Mouse (Mus musculus) limb, embryonic 11.5 days (tissue): ENCODE results near the gene Kcp. TPM values are rescaled to one million over a fixed set of nuclear protein-coding genes. Genes with fewer than 3 reads are reported as not detected.

ENCODE experiments used
- ATAC-seq: fragments of 200-750 bp; cut with Nextera tagmentation; 2 replicates; pipeline ENCODE4 v1.8.0; 2017; ENCODE audit warnings: low read depth; ENCODE audit not compliant: insufficient number of reproducible peaks, low FRiP score, low TSS enrichment
- DNase-seq: peaks from one replicate; pipeline ENCODE4 v3.0.0-alpha.2; 2015; ENCODE audit warnings: low spot score
- H3K27ac ChIP-seq: fragments of 300-500 bp; sonication (generic); replicated peaks from 2 replicates; pipeline ENCODE4 v1.5.1; 2014; ENCODE audit warnings: low read depth, mild to moderate bottlenecking, low read length
- H3K27me3 ChIP-seq: fragments of 300-500 bp; sonication (generic); 2 replicates; pipeline ENCODE4 v1.6.1; 2014; ENCODE audit warnings: mild to moderate bottlenecking, low read length, mixed read lengths; ENCODE audit not compliant: control insufficient read depth, insufficient read depth
- H3K36me3 ChIP-seq: fragments of 300-500 bp; sonication (generic); 2 replicates; pipeline ENCODE4 v1.6.1; 2014; ENCODE audit warnings: mild to moderate bottlenecking, low read length, moderate library complexity, mixed read lengths; ENCODE audit not compliant: control insufficient read depth, insufficient read depth
- H3K4me1 ChIP-seq: fragments of 300-500 bp; sonication (generic); 2 replicates; pipeline ENCODE4 v1.6.1; 2014; ENCODE audit warnings: low read length, mixed read lengths; ENCODE audit not compliant: control insufficient read depth, insufficient read depth
- H3K4me2 ChIP-seq: fragments of 300-500 bp; sonication (generic); 2 replicates; pipeline ENCODE4 v1.6.1; 2014; ENCODE audit warnings: low read depth, mild to moderate bottlenecking, moderate library complexity; ENCODE audit not compliant: severe bottlenecking
- H3K4me3 ChIP-seq: fragments of 300-500 bp; sonication (generic); 2 replicates; pipeline ENCODE4 v1.5.1; 2014; ENCODE audit warnings: low read depth, low read length
- H3K9ac ChIP-seq: fragments of 300-500 bp; sonication (generic); 2 replicates; pipeline ENCODE4 v1.6.1; 2014; ENCODE audit warnings: mild to moderate bottlenecking, low read length
- H3K9me3 ChIP-seq: fragments of 300-500 bp; sonication (generic); 2 replicates; pipeline ENCODE4 v1.6.1; 2016; ENCODE audit warnings: low read length; ENCODE audit not compliant: control insufficient read depth
- WGBS: fragments of 180-500 bp; shearing (Covaris S2); extraction: QIAGEN DNeasy Blood & Tissue Kit; methylation state at CpG from one replicate; pipeline ENCODE4 v1.1.7; 2014; 5-methylcytosine and 5-hydroxymethylcytosine counted together
- polyA plus RNA-seq: library from polyadenylated mRNA; unstranded; fragments of >200 nt; fragmentation: Nextera tagmentation; extraction: Ambion mirVana; gene quantifications from 2 replicates; pipeline ENCODE4 v1.2.1, GENCODE M21; 2014

Gene Kcp
- polyA plus RNA-seq = 25.7 and 32.2 TPM in 2 replicates

DNA sequence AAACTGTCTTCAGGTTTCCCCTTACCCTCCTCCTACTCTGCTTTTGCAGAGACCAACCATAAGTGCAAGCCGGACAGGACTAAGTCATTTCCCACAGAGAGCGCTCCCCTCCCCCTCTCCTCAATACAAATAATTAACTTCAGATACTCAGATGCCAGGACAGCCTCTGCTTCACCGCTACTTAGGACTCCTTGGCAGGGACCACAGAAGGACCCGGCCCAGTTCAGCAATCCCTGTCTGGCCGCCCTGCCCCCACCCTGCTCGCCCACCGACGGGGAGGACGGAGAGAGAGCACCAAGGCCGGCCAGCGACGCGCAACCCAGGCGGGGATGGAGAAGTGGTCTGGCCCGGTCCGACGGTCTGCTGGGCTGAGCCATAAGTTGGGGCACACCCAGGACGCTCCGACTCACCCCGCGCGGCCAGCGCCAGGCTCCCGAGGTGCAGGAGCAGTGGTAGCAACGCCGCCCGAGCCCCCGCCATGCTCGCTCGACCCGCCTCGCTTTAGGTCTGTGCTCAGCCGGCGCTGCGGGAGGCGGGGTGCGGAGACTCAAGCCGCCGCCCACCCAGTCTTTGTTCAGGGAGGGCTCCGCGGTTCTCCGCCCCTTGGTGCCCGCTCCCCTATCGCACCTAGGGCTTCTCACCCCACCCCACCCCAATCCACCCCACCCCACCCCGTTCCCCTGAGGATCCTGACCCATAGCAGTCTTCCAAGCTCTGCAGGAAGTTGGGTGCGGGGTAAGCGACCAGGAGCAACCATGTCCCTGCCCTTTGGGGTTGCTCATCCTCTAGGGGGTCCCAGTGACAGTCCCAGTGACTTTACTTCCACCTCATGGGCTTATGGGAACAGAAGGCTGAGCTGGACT lies at the start of gene Kcp:
Gene Kcp (minus strand): TSS at position 506 of the 863 bp plus-strand sequence.
- H3K9ac ChIP-seq = peak within 1 kb of the TSS; percentile 68
- peaks cover 27% of the 10 kb centered on the region for H3K4me1 ChIP-seq
- H3K27me3 ChIP-seq = no peaks in the 10 kb centered on the region
- WGBS = under 1% methylated on average over 45 of the region's 47 CpGs
- no peaks in the 10 kb centered on the region for H3K36me3 ChIP-seq
- peak within 1 kb of the TSS; percentile 72 for H3K27ac ChIP-seq
- no peaks in the 10 kb centered on the region for H3K9me3 ChIP-seq
- peak within 1 kb of the TSS; percentile 80 for H3K4me2 ChIP-seq
- DNase-seq = peak; percentile 76
- peak; percentile 39; the same call in 1 of the 2 replicates for ATAC-seq
- H3K4me3 ChIP-seq = peak within 1 kb of the TSS; percentile 70

DNA sequence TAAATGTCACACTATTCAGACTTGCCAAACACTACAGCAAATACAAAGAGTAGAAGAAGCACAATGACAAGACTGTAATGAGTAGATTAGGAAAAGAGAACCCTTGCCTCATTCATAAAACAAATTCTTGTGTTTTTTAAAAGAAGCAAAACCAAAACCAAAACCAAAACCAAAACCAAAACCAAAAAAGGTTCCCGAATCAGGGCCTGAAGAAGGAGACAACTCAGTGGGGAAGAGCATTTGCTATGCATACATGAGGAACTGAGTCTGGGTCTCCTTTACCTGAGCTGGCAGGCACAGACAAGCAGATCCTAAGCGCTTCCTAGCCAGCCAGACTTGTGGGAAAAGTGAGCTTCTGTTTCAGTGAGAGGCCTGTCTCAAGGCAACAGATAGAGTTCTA lies 49.4 kb upstream of the Kcp start:
- DNase-seq = no peak
- Histone ChIP-seq H3K9ac (no peak overlapping the region), H3K36me3 (peaks cover 21% of the 10 kb centered on the region), H3K9me3 (no peaks in the 10 kb centered on the region), H3K27me3 (no peaks in the 10 kb centered on the region), H3K4me1 (no peaks in the 10 kb centered on the region), H3K27ac (no peak overlapping the region), H3K4me2 (no peak overlapping the region), H3K4me3 (no peak overlapping the region)
- no peak for ATAC-seq
- 94% methylated on average over 2 of the region's 2 CpGs for WGBS

DNA sequence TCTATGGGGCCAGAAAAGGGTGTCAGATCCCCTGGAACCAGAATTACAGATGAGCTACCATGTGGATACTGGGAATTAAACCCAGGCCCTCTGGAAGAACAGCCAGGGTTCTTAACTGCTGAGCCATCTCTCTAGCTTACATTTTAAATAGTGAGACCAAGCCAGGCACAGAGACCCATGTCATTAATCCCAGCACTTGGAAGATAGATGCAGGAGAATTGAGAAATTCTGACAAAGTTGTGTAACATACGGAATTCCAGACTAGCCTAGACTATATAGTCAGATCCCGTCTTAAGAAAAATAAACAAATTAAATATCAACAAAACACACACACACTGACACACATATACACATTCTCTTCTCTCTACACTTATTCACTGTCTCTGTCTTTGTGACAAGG lies 44.8 kb upstream of the Kcp start:
- Histone ChIP-seq H3K4me1 (no peaks in the 10 kb centered on the region), H3K4me3 (no peak overlapping the region), H3K4me2 (no peak overlapping the region), H3K27ac (no peak overlapping the region), H3K9me3 (no peaks in the 10 kb centered on the region), H3K27me3 (no peaks in the 10 kb centered on the region), H3K36me3 (peaks cover 23% of the 10 kb centered on the region), H3K9ac (no peak overlapping the region)
- 94% methylated on average over 2 of the region's 2 CpGs for WGBS
- ATAC-seq (no peak), DNase-seq (no peak)

DNA sequence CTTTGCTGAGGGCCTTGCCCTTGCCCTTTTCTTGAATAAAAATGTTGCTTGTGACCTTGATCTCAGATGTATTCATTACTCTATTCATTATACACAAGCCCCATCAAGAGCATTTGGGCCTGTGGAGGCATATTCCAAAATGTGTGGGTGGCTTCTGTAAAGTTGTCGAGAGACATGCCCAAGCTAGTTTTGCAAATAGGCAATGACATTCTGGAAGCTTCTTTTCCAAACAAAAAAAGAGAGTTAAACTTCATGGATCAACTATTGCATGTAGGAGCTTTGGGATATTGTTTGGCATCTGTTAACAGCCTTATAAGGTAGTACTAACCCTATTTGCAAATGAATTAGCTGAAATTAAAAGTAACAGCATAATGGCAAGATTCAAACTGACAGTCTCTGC lies 40.3 kb upstream of the Kcp start:
- H3K9ac ChIP-seq = no peak overlapping the region
- H3K9me3 ChIP-seq = no peaks in the 10 kb centered on the region
- no peak overlapping the region for H3K4me3 ChIP-seq
- no peak for ATAC-seq
- no peaks in the 10 kb centered on the region for H3K4me1 ChIP-seq
- WGBS = 88% methylated on average over 1 of the region's 1 CpGs
- no peak overlapping the region for H3K27ac ChIP-seq
- H3K4me2 ChIP-seq = no peak overlapping the region
- peaks cover 19% of the 10 kb centered on the region; the same call in 1 of the 2 replicates for H3K36me3 ChIP-seq
- no peaks in the 10 kb centered on the region for H3K27me3 ChIP-seq
- DNase-seq = no peak

DNA sequence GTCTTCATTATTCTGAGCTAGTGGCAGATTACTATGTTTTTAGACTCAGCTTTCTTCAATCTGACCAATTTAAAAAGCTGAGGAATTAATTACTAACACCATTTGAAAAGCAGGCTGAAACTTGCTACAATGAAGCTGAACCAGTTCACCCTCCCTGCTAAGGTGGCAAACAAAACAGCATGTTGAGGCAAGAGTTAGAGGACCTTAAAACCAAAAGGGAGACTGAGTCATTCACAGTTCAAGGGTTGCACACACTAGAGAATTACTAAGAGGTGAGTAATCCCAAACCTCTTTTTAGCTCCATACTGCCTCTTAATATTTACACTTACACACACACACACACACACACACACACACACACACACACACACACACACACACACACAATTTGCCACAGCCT lies 39.8 kb upstream of the Kcp start:
- H3K9ac ChIP-seq = no peak overlapping the region
- no peaks in the 10 kb centered on the region for H3K27me3 ChIP-seq
- no peak for DNase-seq
- no peak overlapping the region for H3K4me2 ChIP-seq
- H3K36me3 ChIP-seq = peaks cover 19% of the 10 kb centered on the region; the same call in 1 of the 2 replicates
- H3K27ac ChIP-seq = no peak overlapping the region
- H3K4me1 ChIP-seq = no peaks in the 10 kb centered on the region
- no peaks in the 10 kb centered on the region for H3K9me3 ChIP-seq
- no peak for ATAC-seq
- H3K4me3 ChIP-seq = no peak overlapping the region

DNA sequence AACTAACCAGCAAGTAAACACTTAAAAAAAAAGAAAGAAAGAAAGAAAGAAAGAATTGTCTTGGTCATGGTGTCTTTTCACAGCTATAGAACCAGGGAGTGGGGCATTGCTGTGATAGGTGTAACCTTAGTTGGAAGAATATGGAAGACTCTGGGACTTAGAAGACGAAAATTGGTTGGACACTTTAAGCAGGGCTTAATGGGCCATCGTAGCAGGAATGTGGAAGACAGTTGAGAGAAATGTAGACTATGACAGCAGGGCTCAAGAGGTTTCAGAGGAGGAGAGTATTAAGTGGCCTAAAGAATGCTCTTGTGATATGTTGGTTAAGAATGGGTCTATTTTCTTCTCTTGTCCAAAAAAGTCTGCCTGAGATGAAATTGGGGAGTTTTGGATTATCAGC lies 37.9 kb upstream of the Kcp start:
- 92% methylated on average over 2 of the region's 2 CpGs for WGBS
- Histone ChIP-seq H3K4me3 (no peak overlapping the region), H3K9me3 (no peaks in the 10 kb centered on the region), H3K4me2 (no peak overlapping the region), H3K27ac (no peak overlapping the region), H3K27me3 (no peaks in the 10 kb centered on the region), H3K9ac (no peak overlapping the region), H3K36me3 (peaks cover 13% of the 10 kb centered on the region; the same call in 1 of the 2 replicates), H3K4me1 (no peaks in the 10 kb centered on the region)
- no peak for DNase-seq
- no peak for ATAC-seq

DNA sequence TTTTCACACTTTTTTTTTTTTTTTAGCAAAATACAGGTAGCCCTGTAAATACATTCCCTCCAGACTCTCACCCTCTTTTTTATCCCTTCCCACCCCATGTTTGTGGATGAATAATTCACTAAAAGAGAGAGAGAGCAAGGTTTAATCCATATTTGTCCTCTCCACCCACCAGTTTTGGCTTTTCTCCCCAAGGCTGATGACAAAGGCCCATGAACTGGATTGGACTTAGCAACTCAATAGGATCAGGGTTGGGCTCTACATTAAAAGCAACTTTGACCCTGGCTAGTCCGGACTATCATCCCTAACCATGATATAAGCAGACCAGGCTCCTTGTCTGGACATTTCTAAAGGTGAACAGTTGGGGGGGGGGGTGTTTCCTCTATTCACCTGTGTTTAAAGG lies 33.2 kb upstream of the Kcp start:
- H3K9ac ChIP-seq = no peak overlapping the region
- no peaks in the 10 kb centered on the region for H3K4me1 ChIP-seq
- DNase-seq = no peak
- H3K27me3 ChIP-seq = no peaks in the 10 kb centered on the region
- WGBS = 91% methylated on average over 1 of the region's 1 CpGs
- no peak overlapping the region for H3K4me2 ChIP-seq
- no peak overlapping the region for H3K4me3 ChIP-seq
- H3K36me3 ChIP-seq = peaks cover 12% of the 10 kb centered on the region
- no peak for ATAC-seq
- H3K27ac ChIP-seq = no peak overlapping the region
- no peaks in the 10 kb centered on the region for H3K9me3 ChIP-seq

DNA sequence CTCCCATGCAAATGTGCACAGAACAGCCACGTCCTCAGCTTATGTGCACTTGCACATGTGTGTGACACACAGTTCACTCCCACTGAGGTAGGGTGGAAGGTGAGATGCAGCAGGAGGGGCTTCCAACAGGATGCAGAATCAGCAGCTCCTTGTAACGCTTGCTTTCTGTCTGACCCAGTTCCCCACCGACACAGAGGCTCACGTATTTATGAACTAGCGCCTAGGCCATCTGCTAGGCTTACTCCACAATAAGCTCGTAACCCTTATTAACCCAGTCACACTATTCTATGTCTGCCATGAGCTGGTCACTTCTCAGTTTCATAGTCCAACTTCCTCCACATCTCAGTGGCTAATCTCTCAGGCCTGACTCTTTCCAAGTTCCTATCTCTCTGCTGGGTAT lies 32.5 kb upstream of the Kcp start:
- no peaks in the 10 kb centered on the region for H3K27me3 ChIP-seq
- no peak for ATAC-seq
- no peak overlapping the region for H3K27ac ChIP-seq
- H3K9ac ChIP-seq = no peak overlapping the region
- H3K4me3 ChIP-seq = no peak overlapping the region
- H3K4me1 ChIP-seq = no peaks in the 10 kb centered on the region
- H3K36me3 ChIP-seq = peaks cover 6% of the 10 kb centered on the region
- H3K9me3 ChIP-seq = no peaks in the 10 kb centered on the region
- H3K4me2 ChIP-seq = no peak overlapping the region
- DNase-seq = no peak
- 81% methylated on average over 6 of the region's 6 CpGs for WGBS
